Mouse (Mus musculus): Measurements from ENCODE around the gene Mt3. TPM values are rescaled to one million over a fixed set of nuclear protein-coding genes. Genes with fewer than 3 reads are reported as not detected.

The Mt3 gene
- polyA plus RNA-seq (2014; fragmentation: Nextera tagmentation; extraction: Ambion mirVana): 5.9 and 7.0 TPM in 2 replicates

GRCm38 (mm10) chr8:94152513-94153300 lies at the start of gene Mt3:
Gene Mt3, plus strand, starts transcription at chr8:94152607.
- peaks cover 11% of the 10 kb centered on the region for H3K27me3 ChIP-seq (ENCODE audit: control insufficient read depth, insufficient read depth, low read length)
- H3K9me3 ChIP-seq (replicated peaks; ENCODE audit: control insufficient read depth, low read length): no peaks in the 10 kb centered on the region
- H3K9ac ChIP-seq (replicated peaks; ENCODE audit: low read length): peak within 1 kb of the TSS; percentile 28; the same call in 1 of the 2 replicates
- peak; percentile 65 for DNase-seq (ENCODE audit: low spot score)
- ATAC-seq (replicated peaks; ENCODE audit: insufficient number of reproducible peaks, low FRiP score, low TSS enrichment, low read depth): peak; percentile 70; the same call in 1 of the 2 replicates
- H3K36me3 ChIP-seq (replicated peaks; ENCODE audit: control insufficient read depth, insufficient read depth, low read depth, low read length): no peaks in the 10 kb centered on the region
- H3K4me1 ChIP-seq (ENCODE audit: control insufficient read depth, insufficient read depth, low read length): peaks cover 5% of the 10 kb centered on the region; the same call in 1 of the 2 replicates
- no peak within 1 kb of the TSS for H3K27ac ChIP-seq (replicated peaks; ENCODE audit: low read depth, low read length)
- 2% methylated on average over 29 of the region's 29 CpGs for WGBS
- H3K4me3 ChIP-seq (ENCODE audit: low read depth, low read length): peak within 1 kb of the TSS; percentile 21
- H3K4me2 ChIP-seq (ENCODE audit: low read depth, low read length): peak within 1 kb of the TSS; percentile 66

- H3K4me3 ChIP-seq (ENCODE audit: low read depth, low read length): no peak overlapping the region
- H3K36me3 ChIP-seq (replicated peaks; ENCODE audit: control insufficient read depth, insufficient read depth, low read depth, low read length): no peaks in the 10 kb centered on the region
- H3K27ac ChIP-seq (replicated peaks; ENCODE audit: low read depth, low read length): no peak overlapping the region
- DNase-seq (ENCODE audit: low spot score) (no peak), ATAC-seq (replicated peaks; ENCODE audit: insufficient number of reproducible peaks, low FRiP score, low TSS enrichment, low read depth) (no peak)
- H3K9ac ChIP-seq (replicated peaks; ENCODE audit: low read length): no peak overlapping the region
- no peaks in the 10 kb centered on the region for H3K27me3 ChIP-seq (ENCODE audit: control insufficient read depth, insufficient read depth, low read length)
- no peaks in the 10 kb centered on the region for H3K9me3 ChIP-seq (replicated peaks; ENCODE audit: control insufficient read depth, low read length)
- 57% methylated on average over 5 of the region's 5 CpGs for WGBS
- H3K4me1 ChIP-seq (ENCODE audit: control insufficient read depth, insufficient read depth, low read length): no peaks in the 10 kb centered on the region
- H3K4me2 ChIP-seq (ENCODE audit: low read depth, low read length): no peak overlapping the region
These were observed 48.3 kb upstream of the Mt3 start for GRCm38 (mm10) chr8:94104146-94104545.

- no peaks in the 10 kb centered on the region for H3K9me3 ChIP-seq (replicated peaks; ENCODE audit: control insufficient read depth, low read length)
- no peak overlapping the region for H3K4me3 ChIP-seq (ENCODE audit: low read depth, low read length)
- H3K4me1 ChIP-seq (ENCODE audit: control insufficient read depth, insufficient read depth, low read length): no peaks in the 10 kb centered on the region
- no peaks in the 10 kb centered on the region for H3K36me3 ChIP-seq (replicated peaks; ENCODE audit: control insufficient read depth, insufficient read depth, low read depth, low read length)
- ATAC-seq (replicated peaks; ENCODE audit: insufficient number of reproducible peaks, low FRiP score, low TSS enrichment, low read depth) (no peak), DNase-seq (ENCODE audit: low spot score) (no peak)
- 81% methylated on average over 3 of the region's 3 CpGs for WGBS
- H3K27me3 ChIP-seq (ENCODE audit: control insufficient read depth, insufficient read depth, low read length): no peaks in the 10 kb centered on the region
- H3K9ac ChIP-seq (replicated peaks; ENCODE audit: low read length): no peak overlapping the region
- no peak overlapping the region for H3K4me2 ChIP-seq (ENCODE audit: low read depth, low read length)
- H3K27ac ChIP-seq (replicated peaks; ENCODE audit: low read depth, low read length): no peak overlapping the region
These were observed 44.5 kb upstream of the Mt3 start for GRCm38 (mm10) chr8:94107871-94108270.

- H3K9me3 ChIP-seq (replicated peaks; ENCODE audit: control insufficient read depth, low read length): no peaks in the 10 kb centered on the region
- ATAC-seq (replicated peaks; ENCODE audit: insufficient number of reproducible peaks, low FRiP score, low TSS enrichment, low read depth): no peak
- H3K27me3 ChIP-seq (ENCODE audit: control insufficient read depth, insufficient read depth, low read length): no peaks in the 10 kb centered on the region
- no peak overlapping the region for H3K4me3 ChIP-seq (ENCODE audit: low read depth, low read length)
- no peaks in the 10 kb centered on the region for H3K36me3 ChIP-seq (replicated peaks; ENCODE audit: control insufficient read depth, insufficient read depth, low read depth, low read length)
- H3K27ac ChIP-seq (replicated peaks; ENCODE audit: low read depth, low read length): no peak overlapping the region
- H3K9ac ChIP-seq (replicated peaks; ENCODE audit: low read length): no peak overlapping the region
- H3K4me1 ChIP-seq (ENCODE audit: control insufficient read depth, insufficient read depth, low read length): no peaks in the 10 kb centered on the region
- no peak overlapping the region for H3K4me2 ChIP-seq (ENCODE audit: low read depth, low read length)
- DNase-seq (ENCODE audit: low spot score): no peak
- 63% methylated on average over 6 of the region's 6 CpGs for WGBS
These were observed 43.0 kb upstream of the Mt3 start for GRCm38 (mm10) chr8:94109396-94109795.

GRCm38 (mm10) chr8:94109835-94110234 lies 42.6 kb upstream of the Mt3 start:
- DNase-seq (ENCODE audit: low spot score) (no peak), ATAC-seq (replicated peaks; ENCODE audit: insufficient number of reproducible peaks, low FRiP score, low TSS enrichment, low read depth) (no peak)
- Histone ChIP-seq H3K4me1 (ENCODE audit: control insufficient read depth, insufficient read depth, low read length) (no peaks in the 10 kb centered on the region), H3K27me3 (ENCODE audit: control insufficient read depth, insufficient read depth, low read length) (no peaks in the 10 kb centered on the region), H3K27ac (replicated peaks; ENCODE audit: low read depth, low read length) (no peak overlapping the region), H3K4me2 (ENCODE audit: low read depth, low read length) (no peak overlapping the region), H3K36me3 (replicated peaks; ENCODE audit: control insufficient read depth, insufficient read depth, low read depth, low read length) (no peaks in the 10 kb centered on the region), H3K9ac (replicated peaks; ENCODE audit: low read length) (no peak overlapping the region), H3K4me3 (ENCODE audit: low read depth, low read length) (no peak overlapping the region), H3K9me3 (replicated peaks; ENCODE audit: control insufficient read depth, low read length) (no peaks in the 10 kb centered on the region)
- whole genome bisulfite sequencing: 85% methylated on average over 5 of the region's 5 CpGs

GRCm38 (mm10) chr8:94110526-94111177 lies 41.8 kb upstream of the Mt3 start:
- no peaks in the 10 kb centered on the region for H3K27me3 ChIP-seq (ENCODE audit: control insufficient read depth, insufficient read depth, low read length)
- DNase-seq (ENCODE audit: low spot score) (no peak), ATAC-seq (replicated peaks; ENCODE audit: insufficient number of reproducible peaks, low FRiP score, low TSS enrichment, low read depth) (no peak)
- H3K9me3 ChIP-seq (replicated peaks; ENCODE audit: control insufficient read depth, low read length): no peaks in the 10 kb centered on the region
- H3K9ac ChIP-seq (replicated peaks; ENCODE audit: low read length): no peak overlapping the region
- H3K4me1 ChIP-seq (ENCODE audit: control insufficient read depth, insufficient read depth, low read length): no peaks in the 10 kb centered on the region
- no peak overlapping the region for H3K4me3 ChIP-seq (ENCODE audit: low read depth, low read length)
- H3K27ac ChIP-seq (replicated peaks; ENCODE audit: low read depth, low read length): no peak overlapping the region
- 70% methylated on average over 6 of the region's 6 CpGs for WGBS
- H3K4me2 ChIP-seq (ENCODE audit: low read depth, low read length): no peak overlapping the region
- H3K36me3 ChIP-seq (replicated peaks; ENCODE audit: control insufficient read depth, insufficient read depth, low read depth, low read length): no peaks in the 10 kb centered on the region

- H3K36me3 ChIP-seq (replicated peaks; ENCODE audit: control insufficient read depth, insufficient read depth, low read depth, low read length): no peaks in the 10 kb centered on the region
- no peak overlapping the region for H3K4me3 ChIP-seq (ENCODE audit: low read depth, low read length)
- no peak for ATAC-seq (replicated peaks; ENCODE audit: insufficient number of reproducible peaks, low FRiP score, low TSS enrichment, low read depth)
These were observed 39.0 kb upstream of the Mt3 start for GRCm38 (mm10) chr8:94113435-94113834.

GRCm38 (mm10) chr8:94113972-94114371 lies 38.4 kb upstream of the Mt3 start:
- Histone ChIP-seq H3K36me3 (replicated peaks; ENCODE audit: control insufficient read depth, insufficient read depth, low read depth, low read length) (no peaks in the 10 kb centered on the region), H3K27ac (replicated peaks; ENCODE audit: low read depth, low read length) (no peak overlapping the region), H3K4me2 (ENCODE audit: low read depth, low read length) (no peak overlapping the region), H3K27me3 (ENCODE audit: control insufficient read depth, insufficient read depth, low read length) (no peaks in the 10 kb centered on the region), H3K4me3 (ENCODE audit: low read depth, low read length) (no peak overlapping the region), H3K9ac (replicated peaks; ENCODE audit: low read length) (no peak overlapping the region), H3K9me3 (replicated peaks; ENCODE audit: control insufficient read depth, low read length) (no peaks in the 10 kb centered on the region), H3K4me1 (ENCODE audit: control insufficient read depth, insufficient read depth, low read length) (no peaks in the 10 kb centered on the region)
- 81% methylated on average over 2 of the region's 2 CpGs for WGBS
- DNase-seq (ENCODE audit: low spot score): no peak
- no peak for ATAC-seq (replicated peaks; ENCODE audit: insufficient number of reproducible peaks, low FRiP score, low TSS enrichment, low read depth)

More at GRCm38 (mm10) chr8:94113435-94113834, 39.0 kb upstream of the Mt3 start:
- no peaks in the 10 kb centered on the region for H3K9me3 ChIP-seq (replicated peaks; ENCODE audit: control insufficient read depth, low read length)
- H3K27ac ChIP-seq (replicated peaks; ENCODE audit: low read depth, low read length): no peak overlapping the region
- no peak overlapping the region for H3K9ac ChIP-seq (replicated peaks; ENCODE audit: low read length)
- no peaks in the 10 kb centered on the region for H3K4me1 ChIP-seq (ENCODE audit: control insufficient read depth, insufficient read depth, low read length)
- WGBS: 52% methylated on average over 1 of the region's 1 CpGs
- DNase-seq (ENCODE audit: low spot score): no peak
- H3K27me3 ChIP-seq (ENCODE audit: control insufficient read depth, insufficient read depth, low read length): no peaks in the 10 kb centered on the region
- H3K4me2 ChIP-seq (ENCODE audit: low read depth, low read length): no peak overlapping the region

All from embryonic facial prominence, embryonic 11.5 days (tissue).